In genomic region chr12:16855632-16856305, GRCm38 (mm10) we compare ENCODE assay signal across 9 mouse cellular contexts. TPM values are rescaled to one million over a fixed set of nuclear protein-coding genes. Genes with fewer than 3 reads are reported as not detected.
A peak's percentile ranks its signal among the peaks of the same experiment; 100 is the strongest.
DNase-seq lines count a peak whose midpoint lies in the region; ATAC-seq lines count a peak whose summit lies in the region.
"Had no signal": no experiment of that assay in that cellular context is flagged by ENCODE, and none has a peak within 500 bp of the region (broad histone marks: within the 10 kb centered on the region; RNA-seq: fewer than 3 reads in every experiment).

No protein-coding gene starts in this region.

- H3K27ac ChIP-seq in hindbrain, embryonic 12.5 days = peak overlapping the region; percentile 80

- peak; percentile 95 for ATAC-seq in hindbrain, embryonic 12.5 days (ENCODE audit: low FRiP score)
- ATAC-seq: Patski had no signal

- no peak overlapping the region for H3K9ac ChIP-seq in hindbrain, embryonic 12.5 days

- H3K9me3 ChIP-seq in hindbrain, embryonic 12.5 days (replicated peaks) = no peaks in the 10 kb centered on the region

- 0 out of 2 replicates have a peak overlapping the region, but pooled peaks have one; percentile 21 for H3K4me2 ChIP-seq in hindbrain, embryonic 12.5 days (replicated peaks)

- DNase-seq in ZHBTc4 (ENCODE audit: low read depth, low spot score) = peak; percentile 70
- DNase-seq in cerebellum, postnatal 36 days = peak; percentile 56 to 59
- DNase-seq in lung, postnatal 25 days (ENCODE audit: low spot score) = peak; percentile 51
- no peak for DNase-seq in Muller cell, postnatal 12 days (ENCODE audit: inconsistent ontology term)
- no peak for DNase-seq in spleen, postnatal 14 days (ENCODE audit: low spot score in 2 of 2)
- DNase-seq in gastrocnemius, postnatal 10 days = no peak
- no peak for DNase-seq in adrenal gland, postnatal 25 days

- peaks cover 13% of the 10 kb centered on the region for H3K4me1 ChIP-seq in hindbrain, embryonic 12.5 days

- WGBS in hindbrain, embryonic 12.5 days = 13% methylated on average over 6 of the region's 6 CpGs

- no peak overlapping the region for H3K4me3 ChIP-seq in hindbrain, embryonic 12.5 days

- no peaks in the 10 kb centered on the region for H3K27me3 ChIP-seq in hindbrain, embryonic 12.5 days
- H3K27me3 ChIP-seq: Patski had no signal

- H3K36me3 ChIP-seq in hindbrain, embryonic 12.5 days = no peaks in the 10 kb centered on the region

RNA-seq across cellular contexts. Expression of gene Rock2, which starts 38.9 kb away (rescaled TPM):
- polyA plus RNA-seq in hindbrain, embryonic 12.5 days (2016; fragmentation: Nextera tagmentation; extraction: Ambion mirVana) = 25.4 and 25.6 TPM in 2 replicates
- total RNA-seq in gastrocnemius, postnatal 10 days (2021) = 100 to 1,000 TPM; 102 to 115 TPM
- total RNA-seq in adrenal gland, postnatal 25 days (2021) = 82.9 and 88.5 TPM in 2 replicates

RNA-seq across cellular contexts. Expression of gene E2f6, which starts 45.0 kb away (rescaled TPM):
- polyA plus RNA-seq in hindbrain, embryonic 12.5 days (2016; fragmentation: Nextera tagmentation; extraction: Ambion mirVana) = 65.9 and 75.6 TPM in 2 replicates
- total RNA-seq in gastrocnemius, postnatal 10 days (2021) = 10 to 100 TPM; 57.2 to 60.9 TPM
- total RNA-seq in adrenal gland, postnatal 25 days (2021) = 39.1 and 46.5 TPM in 2 replicates

RNA-seq across cellular contexts. Expression of gene Greb1, which starts 55.1 kb away (rescaled TPM):
- 4.5 and 6.5 TPM in 2 replicates for polyA plus RNA-seq in hindbrain, embryonic 12.5 days (2016; fragmentation: Nextera tagmentation; extraction: Ambion mirVana)
- under 1 TPM; 0.59 to 0.66 TPM for total RNA-seq in gastrocnemius, postnatal 10 days (2021)
- 33.2 and 43.0 TPM in 2 replicates for total RNA-seq in adrenal gland, postnatal 25 days (2021)

Comparison
In these comparisons a context has a peak if more than half of its experiments do, and no peak if none do; other contexts are left out.
1. DNase-seq: peak in ZHBTc4 (single experiment), cerebellum, postnatal 36 days (2 of 2) and lung, postnatal 25 days (single experiment); none in Muller cell, postnatal 12 days (single experiment), spleen, postnatal 14 days (0 of 2), gastrocnemius, postnatal 10 days (single experiment) and adrenal gland, postnatal 25 days (single experiment).
2. RNA of gene Greb1, which starts 55.1 kb away (total RNA-seq): 33.2 to 43.0 TPM in adrenal gland, postnatal 25 days; 0.59 to 0.66 TPM in gastrocnemius, postnatal 10 days; every median in the first group is over 10 times any median in the second.